Comparison of ENCODE assay signal across 10 mouse cellular contexts in genomic region chr9:119465595-119465994, GRCm38 (mm10). TPM values are rescaled to one million over a fixed set of nuclear protein-coding genes. Genes with fewer than 3 reads are reported as not detected.
DNase-seq lines count a peak whose midpoint lies in the region; ATAC-seq lines count a peak whose summit lies in the region.
"Had no signal": no experiment of that assay in that cellular context is flagged by ENCODE, and none has a peak within 500 bp of the region (broad histone marks: within the 10 kb centered on the region; RNA-seq: fewer than 3 reads in every experiment).

No protein-coding gene starts in this region.

- no peak for ATAC-seq in cerebellum, adult (ENCODE audit: insufficient number of reproducible peaks, low FRiP score, low TSS enrichment)
- ATAC-seq in neural tube, embryonic 14.5 days (ENCODE audit: low read depth) = peak; percentile 75; the same call in 1 of the 2 replicates
- ATAC-seq in stomach, embryonic 14.5 days (ENCODE audit: insufficient number of reproducible peaks, insufficient read depth, low FRiP score, low read depth) = 0 out of 2 replicates have a peak, but pooled peaks have one; percentile 31

- H3K9ac ChIP-seq in neural tube, embryonic 14.5 days (replicated peaks; ENCODE audit: low read depth, low read length) = no peak overlapping the region
- H3K9ac ChIP-seq in stomach, embryonic 14.5 days (replicated peaks; ENCODE audit: low read depth, low read length) = no peak overlapping the region
- H3K9ac ChIP-seq: heart, embryonic 13.5 days; neural tube, embryonic 12.5 days had no signal

- no peak overlapping the region for H3K27ac ChIP-seq in neural tube, embryonic 14.5 days (ENCODE audit: low read depth, low read length)
- no peak overlapping the region for H3K27ac ChIP-seq in stomach, embryonic 14.5 days (ENCODE audit: low read length)
- H3K27ac ChIP-seq: heart, embryonic 13.5 days; neural tube, embryonic 12.5 days had no signal

- WGBS in neural tube, embryonic 14.5 days = 61% methylated on average over 7 of the region's 7 CpGs
- 72% methylated on average over 7 of the region's 7 CpGs for WGBS in stomach, embryonic 14.5 days

- H3K36me3 ChIP-seq in neural tube, embryonic 14.5 days (ENCODE audit: control insufficient read depth, insufficient read depth, low read length) = peaks cover 20% of the 10 kb centered on the region
- peaks cover 39% of the 10 kb centered on the region for H3K36me3 ChIP-seq in stomach, embryonic 14.5 days (ENCODE audit: control insufficient read depth, insufficient read depth, low read length)

- H3K4me3 ChIP-seq in neural tube, embryonic 14.5 days (ENCODE audit: low read depth, low read length) = no peak overlapping the region
- H3K4me3 ChIP-seq in stomach, embryonic 14.5 days (ENCODE audit: low read depth, low read length) = no peak overlapping the region
- H3K4me3 ChIP-seq: heart, embryonic 13.5 days; neural tube, embryonic 12.5 days had no signal

- no peaks in the 10 kb centered on the region for H3K4me1 ChIP-seq in neural tube, embryonic 14.5 days (ENCODE audit: control insufficient read depth, insufficient read depth, low read length)
- H3K4me1 ChIP-seq in stomach, embryonic 14.5 days (ENCODE audit: control insufficient read depth, insufficient read depth, low read length) = no peaks in the 10 kb centered on the region
- H3K4me1 ChIP-seq: neural tube, embryonic 12.5 days had no signal

- H3K9me3 ChIP-seq in neural tube, embryonic 14.5 days (ENCODE audit: control insufficient read depth, low read length) = no peaks in the 10 kb centered on the region
- H3K9me3 ChIP-seq in stomach, embryonic 14.5 days (ENCODE audit: control insufficient read depth, low read depth, low read length) = no peaks in the 10 kb centered on the region
- H3K9me3 ChIP-seq: heart, embryonic 13.5 days; neural tube, embryonic 12.5 days had no signal

- no peaks in the 10 kb centered on the region for H3K27me3 ChIP-seq in neural tube, embryonic 14.5 days (ENCODE audit: control insufficient read depth, insufficient read depth, low read length)
- H3K27me3 ChIP-seq in stomach, embryonic 14.5 days (ENCODE audit: control insufficient read depth, insufficient read depth, low read length) = no peaks in the 10 kb centered on the region
- H3K27me3 ChIP-seq: neural tube, embryonic 12.5 days had no signal

- DNase-seq in cerebellum, postnatal 25 days = peak; percentile 62 to 79
- no peak for DNase-seq in neural tube, embryonic 10.5 days (ENCODE audit: extremely low spot score, low spot score)
- peak; percentile 51 to 77 for DNase-seq in gastrocnemius, adult 8-10 months (ENCODE audit: low spot score in 2 of 2)
- DNase-seq in kidney, postnatal 14 days = peak; percentile 56
- DNase-seq in layer of hippocampus, adult 9-11 months = no peak

- H3K4me2 ChIP-seq in neural tube, embryonic 14.5 days (ENCODE audit: low read depth, low read length) = no peak overlapping the region
- H3K4me2 ChIP-seq in stomach, embryonic 14.5 days (replicated peaks; ENCODE audit: low read depth, low read length) = no peak overlapping the region
- H3K4me2 ChIP-seq: heart, embryonic 13.5 days; neural tube, embryonic 12.5 days had no signal

RNA-seq across cellular contexts. Expression of gene Exog, which starts 20.9 kb away (rescaled TPM):
- 58.2 and 59.0 TPM in 2 replicates for polyA plus RNA-seq in neural tube, embryonic 14.5 days (2014; fragmentation: Nextera tagmentation; extraction: Ambion mirVana)
- total RNA-seq in gastrocnemius, adult 8-10 months (2022) = 1 to 10 TPM; 1.4 to 1.8 (median 1.6) TPM
- polyA plus RNA-seq in stomach, embryonic 14.5 days (2014; fragmentation: Nextera tagmentation; extraction: Ambion mirVana) = 29.0 and 31.1 TPM in 2 replicates

Comparison
In these comparisons a context has a peak if more than half of its experiments do, and no peak if none do; other contexts are left out.
1. DNase-seq: peak in cerebellum, postnatal 25 days (2 of 2), gastrocnemius, adult 8-10 months (2 of 2) and kidney, postnatal 14 days (single experiment); none in neural tube, embryonic 10.5 days (single experiment) and layer of hippocampus, adult 9-11 months (single experiment).